Mouse (Mus musculus) cortical plate, adult 2 months (tissue): ENCODE measurements around the gene Mterf1b.

Source experiments
- CTCF ChIP-seq: fragments of 200-500 bp; IDR thresholded peaks from 2 replicates; pipeline ENCODE4 v1.5.1; 2011; ENCODE audit warnings: mild to moderate bottlenecking, control low read depth, low read length; ENCODE audit not compliant: insufficient read depth; ENCODE audit errors: extremely low read depth
- POLR2A ChIP-seq: fragments of 200-500 bp; IDR thresholded peaks from 2 replicates; pipeline ENCODE4 v1.6.1; 2011; ENCODE audit warnings: mild to moderate bottlenecking, low read length, control low read depth; ENCODE audit not compliant: insufficient read depth; ENCODE audit errors: extremely low read depth

- no peak for TF ChIP-seq CTCF
- no peak for TF ChIP-seq POLR2A
Measured at GRCm38 (mm10) chr5:4232163-4232562, 40.0 kb downstream of the Mterf1b start.
